Mouse (Mus musculus): ENCODE data around the gene Rin2.
"Not testable (repeated sequence)": the region's sequence is repeated elsewhere in the genome, so short reads cannot be mapped to it uniquely, and the experiment has no call there.

Rin2 gene

GRCm38 (mm10) chr2:145903983-145904616, 229.1 kb downstream of the Rin2 start:
- DNase-seq, result no peak

- no peak for DNase-seq
Measured at GRCm38 (mm10) chr2:145905156-145905555, 230.1 kb downstream of the Rin2 start.

GRCm38 (mm10) chr2:145905884-145906283, 230.9 kb downstream of the Rin2 start:
- not testable (repeated sequence) for DNase-seq

GRCm38 (mm10) chr2:145920941-145921650, 246.1 kb downstream of the Rin2 start:
- DNase-seq, result no peak

- peak; percentile 88 for DNase-seq
Measured at GRCm38 (mm10) chr2:145934339-145935231, 259.6 kb downstream of the Rin2 start, which contains the start of the genes Cfap61 and Crnkl1. Cfap61 (plus strand) TSS chr2:145934784. Crnkl1 (minus strand) TSS chr2:145935014.

- no peak for DNase-seq
Measured at GRCm38 (mm10) chr2:145936975-145937374, 262.0 kb downstream of the Rin2 start.

Measured in liver (tissue).